Mouse (Mus musculus) c-Kit-positive CD71-positive TER-119-positive erythroid progenitor cells, embryonic 14.5 days (primary cell): Measurements from ENCODE around the gene Wdr24.
"Not testable (repeated sequence)": the region's sequence is repeated elsewhere in the genome, so short reads cannot be mapped to it uniquely, and the experiment has no call there.

ENCODE experiments used
- DNase-seq: peaks from one replicate; pipeline ENCODE4 v3.0.0-alpha.2; 2013; ENCODE audit warnings: low spot score

The Wdr24 gene

DNA sequence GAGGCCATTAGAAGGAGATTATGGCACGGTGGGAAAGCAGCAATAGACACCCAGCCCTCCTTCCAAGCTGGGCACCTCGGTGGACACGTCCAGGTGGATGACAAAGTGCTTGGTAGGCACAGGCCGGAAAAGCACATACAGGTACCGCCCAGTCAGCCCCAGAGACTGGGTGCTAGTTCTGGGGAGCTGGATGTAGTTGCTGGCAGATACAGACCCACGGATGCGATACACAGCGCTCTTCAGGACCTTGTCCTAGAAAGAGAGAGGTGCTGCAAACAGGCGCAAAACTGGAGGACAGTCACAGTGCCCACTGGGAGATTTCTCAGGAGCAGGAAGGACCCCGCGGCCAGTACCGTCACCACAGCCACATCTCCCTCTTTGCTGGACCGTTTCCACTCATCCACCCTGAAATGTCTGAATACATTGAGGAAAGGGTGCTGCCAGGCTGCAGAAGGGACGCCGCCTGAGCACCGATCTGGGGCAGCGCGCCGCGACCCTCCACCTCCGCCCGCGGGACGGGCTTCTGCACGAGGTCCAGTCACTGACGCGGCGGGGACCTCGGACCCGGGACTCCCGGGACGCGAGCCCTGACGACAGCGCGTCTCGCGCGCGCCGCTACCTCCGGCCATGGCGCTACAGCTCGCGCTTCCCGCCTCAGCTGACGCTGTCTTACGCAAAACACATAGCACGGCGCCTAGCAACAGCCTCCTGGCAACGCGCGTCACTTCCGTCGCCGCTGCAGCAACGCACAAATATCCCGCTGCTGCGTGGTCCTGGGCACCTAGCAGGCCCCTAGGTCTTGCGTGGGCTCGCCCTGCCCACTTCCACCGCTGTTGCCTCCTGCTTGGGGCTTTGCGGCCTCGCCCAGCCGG lies 37.6 kb downstream of the Wdr24 start, which contains the start of gene Wdr90:
Wdr90 (minus strand) TSS at position 670 of the 872 bp plus-strand sequence.
- DNase-seq = peak; percentile 85

DNA sequence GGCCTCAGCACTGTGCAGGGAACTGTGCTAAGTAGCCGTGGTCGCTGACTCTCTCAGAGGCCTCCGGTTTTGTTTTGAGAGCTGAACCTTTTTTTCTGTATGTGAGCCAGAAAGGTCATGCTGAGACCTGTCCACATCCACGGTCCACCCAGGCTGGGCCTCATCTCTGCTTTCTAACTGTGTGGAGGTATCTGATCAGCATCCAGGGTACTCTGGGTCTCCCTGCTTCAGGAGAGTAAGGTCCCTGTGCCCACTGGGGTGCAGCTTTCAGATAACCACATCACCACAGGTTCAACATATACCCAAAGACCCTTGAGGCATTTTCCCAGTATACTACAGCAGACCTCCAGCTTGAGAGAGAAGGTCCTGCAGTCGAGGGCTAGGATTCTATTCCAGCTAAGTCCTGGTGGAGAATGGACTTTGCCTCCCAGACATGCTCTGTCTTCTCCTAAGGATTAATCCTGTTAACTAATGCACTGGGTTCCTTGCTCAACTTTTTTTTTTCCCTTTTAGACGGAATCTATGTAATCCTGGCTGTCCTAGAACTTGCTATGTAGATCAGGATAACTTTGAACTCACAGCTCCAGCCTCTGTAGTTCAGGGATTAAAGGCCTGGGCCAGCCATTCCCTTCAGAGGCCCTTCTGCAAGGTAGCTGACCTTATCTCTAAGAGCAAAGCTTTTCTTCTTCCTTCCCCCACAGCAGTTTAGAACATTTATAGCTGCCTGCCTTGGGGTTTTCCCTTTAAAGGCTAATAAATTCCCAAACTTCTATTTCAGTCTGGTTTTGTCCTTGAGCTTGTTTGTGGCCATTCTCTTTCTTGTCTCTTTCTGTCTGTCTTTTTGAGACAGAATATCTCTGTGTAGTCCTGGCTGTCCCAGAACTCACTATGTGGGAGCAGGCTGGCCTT lies 38.5 kb downstream of the Wdr24 start:
- no peak for DNase-seq

DNA sequence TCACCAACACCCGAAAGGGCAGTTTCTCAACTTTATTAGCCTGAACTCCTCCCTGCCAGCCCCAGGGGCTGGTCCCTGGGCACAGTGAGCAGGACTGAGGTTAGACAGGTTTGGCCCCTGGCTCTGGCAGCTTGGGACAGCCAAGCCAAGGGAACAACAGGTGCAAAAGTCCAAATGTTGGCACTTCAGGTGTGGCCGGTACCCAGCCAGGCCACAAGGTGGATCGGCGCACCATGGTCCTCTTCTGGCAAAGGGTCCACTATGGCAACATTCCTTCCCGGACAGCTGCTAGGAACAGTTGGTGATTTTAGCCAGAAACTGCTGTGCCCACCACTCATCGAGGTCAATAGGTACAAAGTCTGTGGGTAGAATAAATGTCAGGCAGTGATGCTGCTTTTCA lies 40.3 kb downstream of the Wdr24 start:
- DNase-seq = no peak

GRCm38 (mm10) chr17:25864311-25864710 lies 40.9 kb downstream of the Wdr24 start:
- DNase-seq = no peak

- DNase-seq = no peak
These were observed 41.9 kb downstream of the Wdr24 start for GRCm38 (mm10) chr17:25865288-25865687.

- no peak for DNase-seq
These were observed 42.7 kb downstream of the Wdr24 start for GRCm38 (mm10) chr17:25866172-25866571.

DNA sequence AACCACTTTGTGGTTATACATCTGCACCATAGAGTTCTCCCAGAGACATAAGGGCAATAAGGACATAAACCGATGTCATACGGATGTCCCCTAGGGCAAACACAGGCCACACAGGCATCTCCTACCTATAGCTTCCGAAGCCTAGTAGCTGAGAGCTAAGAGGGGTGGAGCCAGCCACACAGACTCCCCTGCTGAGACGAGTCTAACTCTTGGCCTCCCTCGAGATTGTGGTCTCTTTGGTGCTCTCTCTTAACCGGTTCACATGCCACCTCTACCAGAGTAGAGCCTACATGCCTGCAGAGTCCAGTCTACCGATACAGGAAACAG lies 44.0 kb downstream of the Wdr24 start:
- peak; percentile 41 for DNase-seq

GRCm38 (mm10) chr17:25867836-25868600 lies 44.6 kb downstream of the Wdr24 start:
- DNase-seq = peak; percentile 39

GRCm38 (mm10) chr17:25868601-25869191 lies 45.3 kb downstream of the Wdr24 start, which contains the start of gene Mcrip2:
TSS of gene Mcrip2 (minus strand) at chr17:25868764.
- peak; percentile 30 for DNase-seq

DNA sequence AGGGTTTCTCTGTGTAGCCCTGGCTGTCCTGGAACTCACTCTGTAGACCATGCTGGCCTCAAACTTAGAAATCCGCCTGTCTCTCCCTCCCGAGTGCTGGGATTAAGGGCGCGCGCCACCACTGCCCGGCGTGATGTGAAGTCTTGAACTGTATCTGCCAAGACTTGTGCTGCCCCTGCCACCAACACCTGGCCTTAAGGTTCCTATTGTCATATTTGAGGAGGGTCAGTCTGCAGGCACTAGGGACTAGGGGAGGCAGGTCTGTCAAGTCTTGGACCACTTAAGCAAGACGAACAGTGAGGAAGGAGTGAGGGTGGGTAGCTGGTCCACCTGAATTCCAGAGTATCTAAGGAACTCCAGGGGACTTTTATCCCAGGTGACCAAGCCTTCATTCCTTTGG lies 46.1 kb downstream of the Wdr24 start:
- no peak for DNase-seq

DNA sequence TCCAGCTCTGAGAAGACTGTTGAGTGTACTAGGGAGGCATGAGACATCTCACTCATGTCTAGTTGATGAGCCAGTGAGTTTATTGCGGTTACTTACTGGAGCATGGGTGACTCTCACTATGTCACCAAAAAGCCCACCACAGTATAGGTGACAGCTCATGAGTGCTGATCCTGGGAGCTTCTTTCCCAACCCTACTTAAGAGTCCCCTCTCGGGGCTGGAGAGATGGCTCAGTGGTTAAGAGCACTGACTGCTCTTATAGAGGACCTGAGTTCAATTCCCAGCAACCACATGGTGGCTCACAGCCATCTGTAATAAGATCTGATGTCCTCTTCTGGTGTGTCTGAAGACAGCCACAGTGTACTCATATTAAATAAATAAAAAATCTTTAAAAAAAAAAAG lies 46.5 kb downstream of the Wdr24 start:
- DNase-seq = no peak

DNA sequence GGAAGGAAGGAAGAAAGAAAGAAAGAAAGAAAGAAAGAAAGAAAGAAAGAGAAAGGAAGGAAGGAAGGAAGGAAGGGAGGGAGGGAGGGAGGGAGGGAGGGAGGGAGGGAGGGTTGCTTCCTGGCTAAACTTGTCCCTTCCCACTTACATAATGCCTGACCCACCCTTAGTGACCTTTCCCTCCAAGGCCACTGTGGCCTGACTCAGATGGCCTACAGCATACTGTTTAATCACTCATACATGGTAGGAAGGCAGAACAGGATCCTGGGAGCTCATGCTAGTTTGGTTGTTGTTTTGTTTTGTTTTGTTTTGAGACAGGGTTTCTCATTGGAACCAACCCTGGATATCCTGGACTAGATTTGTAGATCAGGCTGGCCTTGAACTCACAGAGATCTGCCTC lies 48.1 kb downstream of the Wdr24 start:
- DNase-seq = not testable (repeated sequence)

- DNase-seq = no peak
These were observed 49.2 kb downstream of the Wdr24 start for GRCm38 (mm10) chr17:25872676-25873075.

DNA sequence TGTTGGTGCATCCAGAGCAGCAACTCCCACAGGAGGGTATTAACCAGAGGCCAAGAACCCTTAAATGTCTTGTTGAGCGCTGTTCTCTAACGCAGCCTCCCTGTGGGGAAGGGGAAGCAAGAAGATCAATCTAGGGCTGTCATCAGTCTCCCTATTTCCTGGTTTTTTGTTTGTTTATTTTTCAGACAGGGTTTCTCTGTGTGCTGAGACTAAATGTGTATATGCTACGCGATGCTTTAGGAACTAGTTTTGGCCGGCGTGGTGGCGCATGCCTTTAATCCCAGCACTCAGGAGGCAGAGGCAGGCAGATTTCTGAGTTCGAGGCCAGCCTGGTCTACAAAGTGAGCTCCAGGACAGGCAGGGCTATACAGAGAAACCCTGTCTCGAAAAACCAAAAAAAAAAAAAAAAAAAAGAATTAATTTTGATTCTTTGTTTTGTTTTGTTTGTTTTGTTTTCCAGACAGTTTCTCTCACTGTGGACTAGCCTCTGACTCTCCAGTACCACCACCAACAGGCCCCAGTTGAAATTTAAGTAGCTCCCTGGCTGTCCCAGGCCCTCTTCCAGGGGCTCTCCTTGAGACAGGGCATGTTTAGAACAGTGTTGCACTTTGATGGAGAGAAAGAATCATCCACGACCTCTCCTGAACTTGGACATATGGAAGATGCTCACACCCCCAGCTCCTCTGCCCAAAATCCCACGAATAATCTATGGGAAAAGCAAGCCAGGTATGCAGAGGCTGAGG lies 50.1 kb downstream of the Wdr24 start:
- DNase-seq = no peak

GRCm38 (mm10) chr17:25874148-25874720 lies 50.8 kb downstream of the Wdr24 start:
- no peak for DNase-seq

GRCm38 (mm10) chr17:25874721-25875170 lies 51.3 kb downstream of the Wdr24 start, which contains the start of gene Mettl26:
TSS of gene Mettl26 (plus strand) at chr17:25875074.
- DNase-seq = peak; percentile 94

- DNase-seq = peak; percentile 81
These were observed 52.0 kb downstream of the Wdr24 start for GRCm38 (mm10) chr17:25875171-25876136.

DNA sequence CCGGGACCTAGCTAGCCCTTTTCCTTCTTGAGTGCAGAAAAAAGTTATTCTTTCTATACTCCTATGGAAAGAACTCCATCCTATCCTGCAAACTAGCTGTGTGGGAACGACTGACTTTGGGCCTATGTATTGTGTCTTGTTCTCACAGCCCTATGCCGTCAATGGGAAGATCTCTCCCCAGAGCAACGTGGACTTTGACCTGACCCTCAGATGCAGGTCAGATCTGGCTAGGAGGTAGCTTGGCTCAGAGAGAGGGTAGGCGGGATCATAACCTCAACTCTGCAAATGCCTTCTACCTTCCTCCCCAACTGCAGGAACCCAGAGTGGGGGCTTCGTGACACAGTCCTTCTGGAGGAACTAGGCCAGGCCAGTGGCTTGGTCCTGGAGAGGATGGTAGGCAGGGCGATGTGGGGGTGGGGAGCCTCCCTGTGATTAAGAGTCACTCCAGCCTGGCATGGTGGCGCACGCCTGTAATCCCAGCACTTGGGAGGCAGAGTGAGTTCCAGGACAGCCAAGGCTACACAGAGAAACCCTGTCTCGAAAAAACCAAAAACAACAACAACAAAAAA lies 53.0 kb downstream of the Wdr24 start:
- DNase-seq = no peak

- DNase-seq = no peak
These were observed 53.6 kb downstream of the Wdr24 start for GRCm38 (mm10) chr17:25877025-25877424.
